Mouse (Mus musculus): ENCODE results near the gene Tsc22d4.

- no peak for TF ChIP-seq CTCF (IDR thresholded peaks at IDR 0.05; ENCODE audit: control insufficient read depth, insufficient read depth, insufficient read length)
- no peak for TF ChIP-seq USF1 (IDR thresholded peaks at IDR 0.05; ENCODE audit: low read depth)
- no peak for TF ChIP-seq MYOG (IDR thresholded peaks at IDR 0.05; ENCODE audit: control insufficient read depth, extremely low read depth, insufficient read length)
- no peak for TF ChIP-seq MYOD1 (IDR thresholded peaks at IDR 0.05; ENCODE audit: control insufficient read depth, insufficient read length, low read depth)
- no peak for TF ChIP-seq CEBPB (IDR thresholded peaks at IDR 0.05; ENCODE audit: low read depth)
- no peak for TF ChIP-seq MAX (IDR thresholded peaks at IDR 0.05)
Measured at GRCm38 (mm10) chr5:137817466-137818222, 72.1 kb downstream of the Tsc22d4 start.

All from C2C12 (cell line).